Mouse (Mus musculus) cerebellum, adult 9-11 months (tissue): Measurements from ENCODE around the gene 2210011C24Rik.

Experiments
- DNase-seq: peaks from one replicate; pipeline ENCODE4 v3.0.0; 2022

Gene 2210011C24Rik

DNA sequence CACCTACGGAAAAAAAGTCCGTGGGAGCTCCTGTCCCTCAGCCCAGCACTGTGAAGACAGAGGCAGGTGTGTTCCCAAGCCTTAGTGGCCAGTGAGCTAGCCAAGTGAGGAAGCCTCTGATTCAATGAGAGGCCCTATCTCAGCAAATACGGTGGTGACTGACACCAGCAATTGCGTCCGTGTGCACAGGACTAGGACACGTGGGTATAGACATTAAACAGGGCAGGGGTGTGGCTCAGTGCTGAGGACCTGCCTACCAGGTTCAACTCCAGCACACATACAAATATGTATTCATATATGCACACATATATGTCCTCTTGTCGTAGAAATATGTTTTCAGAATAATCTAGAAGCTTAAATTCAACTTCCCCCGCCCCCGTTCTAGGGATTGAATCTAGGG lies 7.8 kb upstream of the 2210011C24Rik start:
- DNase-seq = no peak

GRCm38 (mm10) chr8:84015833-84016232 lies 3.9 kb upstream of the 2210011C24Rik start:
- DNase-seq = no peak

- peak; percentile 26 for DNase-seq
Measured at GRCm38 (mm10) chr8:84012499-84013165, 661 bp upstream of the 2210011C24Rik start.

DNA sequence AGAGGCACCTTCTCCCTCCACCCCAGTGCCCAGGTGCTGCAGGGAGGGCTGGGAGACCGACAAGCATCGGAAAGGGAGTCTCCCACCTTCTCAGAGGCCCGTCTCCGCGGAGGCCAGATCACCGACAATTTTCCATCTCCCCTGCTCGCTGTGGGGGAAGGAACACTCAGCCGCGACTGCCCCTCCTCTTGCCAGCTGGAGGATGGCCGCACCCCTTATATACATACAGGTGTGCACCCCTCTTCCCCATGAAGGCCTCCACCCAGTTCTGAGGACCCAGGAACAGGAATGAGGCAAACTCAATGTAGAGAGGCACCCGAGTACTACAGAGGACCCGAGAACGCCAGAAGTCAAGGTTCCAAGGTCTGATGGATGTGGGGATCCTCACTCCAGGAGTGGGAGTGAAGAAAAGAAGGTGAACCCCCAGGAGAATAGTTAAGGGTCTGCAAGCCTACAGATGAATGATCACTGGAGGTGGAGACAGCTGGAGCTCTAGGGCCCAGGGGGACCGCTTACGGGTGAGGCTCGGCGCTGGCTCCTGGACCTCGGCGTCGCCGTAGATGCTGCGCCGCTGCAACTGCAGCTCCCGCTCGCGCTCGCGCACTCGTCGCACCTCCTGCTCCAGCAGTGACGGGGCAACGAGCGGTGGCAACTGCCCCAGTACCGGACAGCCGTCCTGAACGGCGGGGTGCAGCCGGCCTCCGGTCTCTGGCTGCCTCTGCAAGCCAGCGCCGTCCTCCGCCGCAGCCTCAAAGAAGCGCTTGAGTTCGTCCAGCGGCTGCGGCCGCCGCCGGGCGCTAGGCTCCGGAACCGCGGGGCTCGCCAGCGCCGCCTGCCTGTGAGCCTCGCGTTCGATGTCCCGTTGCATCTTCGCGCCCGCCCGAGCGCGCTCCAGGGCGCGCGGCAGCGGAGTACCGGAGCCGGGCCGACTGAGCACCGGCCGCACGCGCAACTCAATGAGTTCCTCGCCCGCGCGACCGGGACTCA lies 1.1 kb downstream of the 2210011C24Rik start:
- DNase-seq = peak; percentile 59

DNA sequence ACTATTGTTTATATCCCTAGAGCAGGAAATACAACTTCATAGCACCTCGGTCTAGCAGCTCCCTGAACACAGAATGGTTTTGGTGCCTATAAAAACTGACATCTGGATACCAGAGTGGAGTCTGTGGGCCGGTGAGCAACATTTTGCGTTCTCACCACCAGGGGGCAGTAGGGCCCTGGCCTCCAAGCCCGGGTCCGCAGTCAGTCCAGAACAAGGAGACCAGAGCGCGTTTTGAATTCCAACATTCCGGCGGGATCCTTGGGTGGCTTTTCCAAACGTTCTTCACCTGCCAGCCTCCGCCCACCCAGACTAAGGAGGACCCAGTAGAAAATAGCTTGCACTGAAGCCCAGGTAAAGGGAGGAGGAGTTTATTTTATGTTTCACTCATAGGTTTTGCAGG lies 2.1 kb downstream of the 2210011C24Rik start:
- DNase-seq = peak; percentile 78

DNA sequence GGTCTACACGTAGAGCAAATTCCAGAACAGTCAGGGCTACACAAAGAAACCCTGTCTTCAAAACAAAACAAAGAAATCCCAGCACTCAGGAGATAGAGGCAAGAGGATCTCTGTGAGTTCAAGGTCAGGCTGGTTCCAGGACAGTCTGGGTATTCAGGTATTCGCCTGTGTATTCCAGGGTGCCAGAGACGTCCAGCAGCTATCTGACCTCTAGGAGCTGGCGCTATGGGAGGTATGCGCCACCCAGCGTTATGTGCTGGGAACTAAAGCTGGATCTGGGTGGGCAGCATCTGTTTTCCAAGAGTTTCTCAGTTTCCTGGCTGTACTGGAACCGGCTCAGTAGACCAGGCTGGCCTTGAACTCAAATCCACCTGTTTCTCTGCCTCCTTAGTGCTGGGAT lies 3.6 kb downstream of the 2210011C24Rik start:
- no peak for DNase-seq

GRCm38 (mm10) chr8:84005502-84005901 lies 6.5 kb downstream of the 2210011C24Rik start:
- DNase-seq = peak; percentile 48

DNA sequence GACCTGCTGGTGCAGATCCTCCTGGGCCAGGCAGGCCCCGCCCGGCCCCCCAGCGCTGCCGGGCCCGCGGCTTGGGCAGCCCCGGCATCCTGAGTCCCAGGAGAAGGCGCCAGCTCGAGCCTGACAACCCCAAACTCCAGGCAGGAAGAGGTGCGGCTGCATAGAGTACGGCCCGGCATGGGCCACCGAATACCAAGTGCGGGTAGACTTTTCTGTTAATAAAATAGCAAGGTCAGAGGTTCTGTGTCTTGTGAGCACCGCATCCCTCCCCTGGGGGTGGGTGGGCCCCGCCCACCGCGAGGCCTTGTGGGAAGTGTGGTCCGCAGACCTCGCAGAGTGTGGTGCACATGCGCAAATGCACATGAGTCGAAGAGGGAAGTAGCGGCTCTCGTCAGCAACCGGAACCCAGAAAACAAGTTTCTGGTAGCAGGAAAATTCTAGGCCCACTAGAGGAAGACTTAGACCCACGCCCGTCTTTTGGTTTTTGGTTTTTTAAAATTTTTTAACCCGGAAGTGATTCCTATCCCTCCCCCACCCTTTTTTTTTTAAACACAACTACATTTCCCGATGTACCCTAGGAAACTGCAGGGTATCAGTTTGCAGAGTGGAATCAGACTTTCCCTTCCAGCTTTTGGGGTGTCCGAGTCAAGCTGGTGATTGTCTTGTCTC lies 7.3 kb downstream of the 2210011C24Rik start:
- DNase-seq = peak; percentile 95

DNA sequence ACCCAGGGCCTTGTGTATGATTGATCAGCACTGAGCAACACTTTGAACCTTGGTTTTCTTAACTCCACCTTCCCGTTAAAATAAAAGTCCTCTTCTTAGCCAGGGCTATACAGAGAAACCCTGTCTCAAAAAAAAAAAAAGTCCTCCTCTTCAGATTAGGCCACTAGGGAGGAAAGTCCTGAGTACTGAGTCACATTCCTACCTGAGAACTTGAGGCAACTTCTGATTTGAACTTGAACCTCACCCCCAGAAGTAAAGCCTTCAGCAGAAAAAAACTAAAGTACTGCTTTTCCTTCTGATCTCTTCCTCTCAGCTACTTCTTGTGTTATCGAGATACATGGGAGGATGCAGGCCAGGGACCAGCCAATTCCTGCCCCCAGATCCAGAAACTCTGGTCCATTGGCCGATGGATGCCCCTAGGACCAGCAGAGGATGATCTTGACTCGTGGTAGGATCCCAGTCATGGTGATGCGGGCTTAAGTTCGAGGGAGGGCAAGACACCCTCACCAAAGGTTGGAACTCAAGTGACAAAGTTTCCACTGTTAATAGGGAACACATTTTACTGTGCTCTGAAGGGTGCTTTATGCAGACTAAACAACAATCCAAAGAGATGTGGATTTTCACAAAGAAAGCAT lies 8.2 kb downstream of the 2210011C24Rik start:
- DNase-seq = peak; percentile 34

- peak; percentile 54 for DNase-seq
Measured at GRCm38 (mm10) chr8:84002957-84003611, 8.9 kb downstream of the 2210011C24Rik start.

DNA sequence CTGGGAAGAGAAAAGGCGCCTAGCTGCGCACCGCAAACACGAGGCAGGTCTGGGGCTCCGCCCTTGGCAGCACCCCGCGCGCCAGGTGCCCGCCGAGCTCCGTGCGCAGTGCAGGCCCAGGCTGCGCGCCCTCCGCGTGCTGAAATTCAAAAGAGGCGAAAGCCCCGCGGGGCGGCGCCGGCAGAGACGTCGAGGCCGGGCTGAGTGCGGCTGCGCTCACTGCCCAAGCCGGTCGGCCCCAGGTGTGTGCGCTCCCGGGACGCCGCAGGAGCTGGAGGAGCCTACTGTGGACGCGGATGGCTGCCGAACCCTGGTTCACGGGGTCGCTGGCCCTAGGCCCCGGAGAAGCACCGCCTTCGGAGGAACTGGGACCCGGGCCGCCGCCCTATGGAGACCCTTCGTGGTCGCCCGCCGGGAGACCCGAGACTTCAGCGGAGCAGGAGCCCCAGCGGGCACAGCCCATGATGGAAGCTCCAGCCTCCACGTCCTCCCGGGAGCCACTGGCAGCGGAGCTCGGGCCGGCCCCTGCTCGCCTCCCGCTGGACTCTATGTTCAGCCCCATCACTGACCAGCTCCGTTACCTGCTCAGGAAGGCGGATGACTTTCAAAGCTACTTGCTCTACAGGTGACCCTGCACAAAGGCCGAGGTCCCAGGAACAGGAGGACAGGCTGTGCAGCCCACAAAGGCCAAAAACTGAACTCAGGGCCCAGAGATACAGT lies 10.5 kb downstream of the 2210011C24Rik start, which contains the start of gene 1700067K01Rik:
Gene 1700067K01Rik, plus strand, starts transcription at position 222 of the 720 bp plus-strand sequence.
- DNase-seq = peak; percentile 44

DNA sequence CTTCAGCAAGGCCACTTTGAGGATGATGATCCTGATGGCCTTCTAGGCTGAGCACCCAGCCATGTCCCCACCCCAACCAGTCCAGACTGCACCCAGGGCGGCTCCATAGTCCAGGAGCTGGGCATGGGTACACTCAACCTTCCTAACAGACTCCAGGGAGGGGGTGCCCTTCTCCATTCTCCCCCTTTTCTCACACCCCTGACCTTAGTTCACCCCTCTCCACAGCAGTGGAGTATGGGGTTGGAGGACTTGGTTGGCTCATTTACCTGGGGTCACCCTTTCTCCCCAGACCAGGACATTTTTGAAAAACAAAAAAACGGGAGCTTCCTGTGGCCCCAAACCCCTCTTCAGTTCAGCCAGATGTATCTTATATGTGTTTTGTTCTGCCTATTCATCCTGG lies 12.1 kb downstream of the 2210011C24Rik start:
- DNase-seq = peak; percentile 50

DNA sequence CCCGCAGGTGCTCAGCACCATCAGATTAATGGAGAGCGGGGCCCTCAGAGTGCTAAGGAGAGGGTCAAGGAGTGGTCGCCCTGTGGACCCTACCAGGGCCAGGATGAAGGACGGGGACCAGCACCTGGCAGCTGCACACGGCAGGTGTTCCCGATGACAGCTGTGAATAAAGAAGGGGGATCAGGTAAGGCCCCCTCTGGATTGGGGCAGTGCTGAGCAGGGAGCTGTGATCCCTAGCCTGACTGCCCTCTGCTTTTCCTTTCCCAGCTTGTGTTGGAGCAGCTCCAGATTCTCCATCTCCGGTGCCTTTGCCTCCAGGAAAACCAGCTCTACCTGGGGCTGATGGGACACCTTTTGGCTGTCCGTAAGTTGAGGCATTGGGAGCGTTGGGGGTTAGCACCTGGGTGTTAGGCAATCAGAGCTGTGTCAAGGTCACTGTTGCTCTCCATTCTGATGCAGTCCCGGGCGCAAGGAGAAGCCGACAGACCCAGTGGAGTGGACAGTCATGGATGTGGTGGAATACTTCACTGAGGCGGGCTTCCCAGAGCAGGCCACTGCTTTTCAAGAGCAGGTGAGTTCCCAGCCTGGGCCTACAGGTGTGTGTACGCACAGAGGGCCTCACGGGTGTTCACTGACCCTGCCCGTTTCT lies 12.8 kb downstream of the 2210011C24Rik start:
- peak; percentile 61 for DNase-seq

- peak; percentile 69 for DNase-seq
Measured at GRCm38 (mm10) chr8:83998231-83999056, 13.5 kb downstream of the 2210011C24Rik start.

GRCm38 (mm10) chr8:83997511-83998141 lies 14.3 kb downstream of the 2210011C24Rik start, which contains the start of gene Samd1:
TSS of gene Samd1 (plus strand) at chr8:83997672.
- peak; percentile 68 for DNase-seq

DNA sequence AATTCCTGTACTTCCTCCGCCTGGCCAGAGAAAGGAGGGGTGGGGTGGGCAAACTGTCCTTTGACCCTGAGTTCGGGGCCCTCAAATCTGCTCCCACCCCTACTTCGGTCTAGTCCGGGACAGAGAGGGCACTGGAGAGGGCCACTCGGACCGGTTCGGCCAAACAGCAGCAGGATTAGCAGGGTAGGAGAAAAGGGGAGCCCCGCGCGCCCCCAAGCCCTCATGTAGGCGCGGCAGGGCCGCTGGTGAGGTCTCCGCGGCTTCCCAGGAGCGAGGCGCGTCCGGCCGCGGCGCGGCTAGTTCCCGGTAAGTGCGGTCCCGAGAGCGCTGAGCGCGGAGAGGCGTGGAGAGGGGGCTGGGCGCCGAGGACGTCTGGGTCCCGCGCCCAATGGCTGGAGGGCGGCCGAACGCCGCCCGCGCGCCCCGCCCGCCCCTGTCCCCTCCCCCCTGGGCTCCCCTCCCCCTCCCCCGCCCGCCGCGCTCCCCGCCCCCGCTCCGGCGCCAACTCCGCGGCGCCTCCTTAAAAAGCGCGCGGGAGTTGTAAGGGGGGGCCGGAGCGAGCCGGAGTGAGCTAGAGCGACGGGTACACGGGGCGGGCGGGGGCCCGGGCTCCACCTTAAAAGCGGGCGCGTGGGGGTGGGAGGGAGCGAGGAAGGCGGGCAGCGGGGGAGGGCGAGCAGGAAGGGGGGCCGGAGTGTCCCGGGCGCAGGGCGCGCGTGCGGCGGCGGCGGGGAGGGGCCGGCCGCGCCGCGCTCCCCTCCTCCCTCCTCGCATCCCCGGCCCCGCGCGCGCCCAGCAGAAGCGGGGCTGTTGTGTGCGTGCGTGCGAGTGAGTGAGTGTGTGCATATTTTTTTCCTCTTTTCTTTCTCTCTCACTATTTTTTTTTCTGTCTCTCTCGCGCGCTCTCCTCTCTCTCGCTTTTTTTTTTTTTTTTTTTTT lies 15.1 kb downstream of the 2210011C24Rik start:
- peak; percentile 85 for DNase-seq

DNA sequence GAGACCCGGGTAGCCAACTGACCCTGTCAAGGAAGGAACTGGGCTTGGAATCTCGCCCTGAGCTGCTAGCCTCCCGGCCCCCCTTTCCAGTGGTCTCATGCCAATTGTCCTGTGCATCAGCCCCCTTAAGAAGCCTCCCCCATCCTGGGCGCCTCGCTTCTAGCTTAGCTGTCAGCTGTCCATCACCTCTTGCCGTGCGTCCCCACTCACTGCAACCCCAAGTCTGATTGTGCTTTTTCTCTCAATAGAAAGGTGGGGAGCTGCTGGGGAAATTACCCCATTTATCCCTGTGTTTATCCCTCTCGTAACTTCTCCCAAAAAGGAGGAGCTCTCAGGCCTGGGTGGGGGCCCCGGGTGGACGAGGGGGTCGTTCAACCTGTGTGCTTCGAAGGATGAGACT lies 16.0 kb downstream of the 2210011C24Rik start:
- peak; percentile 71 for DNase-seq

DNA sequence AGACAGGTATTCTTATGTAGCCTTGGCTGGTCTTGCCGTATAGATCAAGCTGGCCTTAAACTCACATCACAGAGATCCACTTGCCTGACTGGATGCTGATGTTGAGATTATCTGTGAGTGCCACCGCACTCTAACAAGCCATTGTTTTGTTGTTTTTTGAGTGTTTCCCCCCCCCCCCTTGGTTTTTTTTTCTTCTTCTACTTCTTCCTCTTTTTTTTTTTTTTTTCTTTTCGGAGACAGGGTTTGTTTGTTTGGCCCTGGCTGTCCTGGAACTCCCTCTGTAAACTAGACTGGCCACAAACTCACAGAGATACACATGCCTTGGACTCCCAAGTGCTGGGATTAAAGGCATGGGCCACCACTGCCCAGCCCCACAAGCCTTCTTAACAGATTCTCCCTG lies 17.9 kb downstream of the 2210011C24Rik start:
- DNase-seq = no peak
